ENCODE assay signal across 18 mouse cellular contexts in genomic region chr4:9083526-9083925, GRCm38 (mm10).
DNase-seq lines count a peak whose midpoint lies in the region; ATAC-seq lines count a peak whose summit lies in the region.
"Had no signal": no experiment of that assay in that cellular context is flagged by ENCODE, and none has a peak within 500 bp of the region (broad histone marks: within the 10 kb centered on the region; RNA-seq: fewer than 3 reads in every experiment).

No protein-coding gene starts in this region.

- H3K36me3 ChIP-seq in heart, embryonic 12.5 days, result no peaks in the 10 kb centered on the region
- no peaks in the 10 kb centered on the region for H3K36me3 ChIP-seq in lung, embryonic 16.5 days (ENCODE audit: control insufficient read depth, insufficient read depth, low read length)
- H3K36me3 ChIP-seq in limb, embryonic 13.5 days, result no peaks in the 10 kb centered on the region
- H3K36me3 ChIP-seq: forebrain, embryonic 10.5 days; liver, embryonic 13.5 days; midbrain, embryonic 13.5 days had no signal

- ATAC-seq in heart, embryonic 12.5 days (ENCODE audit: insufficient number of reproducible peaks, low FRiP score), result no peak
- ATAC-seq in lung, embryonic 16.5 days (ENCODE audit: low read depth), result no peak
- ATAC-seq in limb, embryonic 13.5 days (ENCODE audit: low FRiP score, low read depth), result no peak
- ATAC-seq: midbrain, embryonic 13.5 days had no signal

- 56% methylated on average over 13 of the region's 13 CpGs for WGBS in heart, embryonic 12.5 days
- WGBS in lung, embryonic 16.5 days, result 36% methylated on average over 13 of the region's 13 CpGs
- WGBS in limb, embryonic 13.5 days, result 44% methylated on average over 13 of the region's 13 CpGs

- DNase-seq in heart, adult 18-20 months, result peak; percentile 50 to 58
- DNase-seq in lung, adult 18-20 months, result no peak
- DNase-seq in forelimb bud, embryonic 11.5 days (ENCODE audit: low read depth, low spot score), result peak; percentile 68
- DNase-seq in cerebellum, adult 11-12 months, result no peak
- DNase-seq: adrenal gland, postnatal 10 days; cerebellum, adult 18-20 months; cerebellum, postnatal 36 days; gastrocnemius, postnatal 25 days; kidney, adult 8-10 months; liver, embryonic 13.5 days; right cerebral cortex, postnatal 4 days; thymus, postnatal 25 days had no signal

- H3K27me3 ChIP-seq in heart, embryonic 12.5 days (replicated peaks), result no peaks in the 10 kb centered on the region
- no peaks in the 10 kb centered on the region for H3K27me3 ChIP-seq in lung, embryonic 16.5 days (ENCODE audit: control insufficient read depth, insufficient read depth, low read depth, low read length)
- H3K27me3 ChIP-seq in limb, embryonic 13.5 days, result peaks cover 42% of the 10 kb centered on the region
- H3K27me3 ChIP-seq: liver, embryonic 13.5 days; midbrain, embryonic 13.5 days had no signal

- no peak overlapping the region for H3K9ac ChIP-seq in heart, embryonic 12.5 days
- no peak overlapping the region for H3K9ac ChIP-seq in lung, embryonic 16.5 days (ENCODE audit: low read length)
- no peak overlapping the region for H3K9ac ChIP-seq in limb, embryonic 13.5 days
- H3K9ac ChIP-seq: liver, embryonic 13.5 days; midbrain, embryonic 13.5 days had no signal

- no peak overlapping the region for H3K27ac ChIP-seq in heart, embryonic 12.5 days (ENCODE audit: poor library complexity, severe bottlenecking)
- H3K27ac ChIP-seq in lung, embryonic 16.5 days (ENCODE audit: low read length), result no peak overlapping the region
- H3K27ac ChIP-seq in limb, embryonic 13.5 days, result no peak overlapping the region
- H3K27ac ChIP-seq: liver, embryonic 13.5 days; midbrain, embryonic 13.5 days had no signal

- no peak overlapping the region for H3K4me3 ChIP-seq in heart, embryonic 12.5 days
- no peak overlapping the region for H3K4me3 ChIP-seq in lung, embryonic 16.5 days (ENCODE audit: low read length)
- no peak overlapping the region for H3K4me3 ChIP-seq in limb, embryonic 13.5 days
- H3K4me3 ChIP-seq: forebrain, embryonic 10.5 days; liver, embryonic 13.5 days; midbrain, embryonic 13.5 days; myocyte had no signal

- H3K4me1 ChIP-seq in heart, embryonic 12.5 days (replicated peaks), result peaks cover 43% of the 10 kb centered on the region
- H3K4me1 ChIP-seq in lung, embryonic 16.5 days (replicated peaks; ENCODE audit: control insufficient read depth, insufficient read depth, low read length), result peaks cover 20% of the 10 kb centered on the region
- peaks cover 41% of the 10 kb centered on the region for H3K4me1 ChIP-seq in limb, embryonic 13.5 days

- H3K9me3 ChIP-seq in heart, embryonic 12.5 days (replicated peaks), result no peaks in the 10 kb centered on the region
- no peaks in the 10 kb centered on the region for H3K9me3 ChIP-seq in lung, embryonic 16.5 days (ENCODE audit: control insufficient read depth, low read length)
- H3K9me3 ChIP-seq in limb, embryonic 13.5 days, result no peaks in the 10 kb centered on the region
- H3K9me3 ChIP-seq: forebrain, embryonic 10.5 days; liver, embryonic 13.5 days; midbrain, embryonic 13.5 days had no signal

- no peak overlapping the region for H3K4me2 ChIP-seq in heart, embryonic 12.5 days
- peak overlapping the region; percentile 24; the same call in 1 of the 2 replicates for H3K4me2 ChIP-seq in lung, embryonic 16.5 days (ENCODE audit: low read depth, low read length)
- 0 out of 2 replicates have a peak overlapping the region, but pooled peaks have one; percentile 16 for H3K4me2 ChIP-seq in limb, embryonic 13.5 days (replicated peaks)
- H3K4me2 ChIP-seq: liver, embryonic 13.5 days; midbrain, embryonic 13.5 days had no signal

Comparison
In these comparisons a context has a peak if more than half of its experiments do, and no peak if none do; other contexts are left out.
1. DNase-seq: peak in heart, adult 18-20 months (2 of 2) and forelimb bud, embryonic 11.5 days (single experiment); none in lung, adult 18-20 months (0 of 2) and cerebellum, adult 11-12 months (single experiment).